Mouse (Mus musculus) C2C12 (cell line): ENCODE measurements around the gene Megf11.

Source experiments
- CTCF ChIP-seq: IDR thresholded peaks from one replicate; pipeline ENCODE4 v1.5.1; 2011; ENCODE audit not compliant: control insufficient read depth, insufficient read depth, insufficient read length
- FOSL1 ChIP-seq: IDR thresholded peaks from one replicate; pipeline ENCODE4 v1.8.0; 2011; ENCODE audit warnings: mild to moderate bottlenecking, low read length; ENCODE audit not compliant: poor library complexity, insufficient read depth, severe bottlenecking
- MAX ChIP-seq: IDR thresholded peaks from one replicate; pipeline ENCODE4 v1.6.1; 2011; ENCODE audit warnings: mild to moderate bottlenecking, control low read depth
- MYOD1 ChIP-seq: IDR thresholded peaks from one replicate; pipeline ENCODE4 v1.6.1; 2011; ENCODE audit warnings: low read depth; ENCODE audit not compliant: control insufficient read depth, insufficient read length
- MYOG ChIP-seq: IDR thresholded peaks from one replicate; pipeline ENCODE4 v1.6.1; 2011; ENCODE audit not compliant: control insufficient read depth, insufficient read length; ENCODE audit errors: extremely low read depth
- USF1 ChIP-seq: IDR thresholded peaks from one replicate; pipeline ENCODE4 v1.6.1; 2011; ENCODE audit warnings: low read depth, mild to moderate bottlenecking, control low read depth, moderate library complexity

- TF ChIP-seq CTCF = no peak
- TF ChIP-seq FOSL1 = no peak
- no peak for TF ChIP-seq MYOD1
- no peak for TF ChIP-seq MAX
- TF ChIP-seq MYOG = no peak
- TF ChIP-seq USF1 = no peak
Observed at GRCm38 (mm10) chr9:64621499-64622296, 236.3 kb downstream of the Megf11 start.
